Mouse (Mus musculus) erythroblast, adult 5-6 weeks (primary cell): ENCODE results near the gene Crygc. TPM values are rescaled to one million over a fixed set of nuclear protein-coding genes. Genes with fewer than 3 reads are reported as not detected.

ENCODE experiments used
- ATAC-seq: replicated peaks from 2 replicates; pipeline ENCODE4 v1.8.0; 2016; ENCODE audit warnings: moderate number of reproducible peaks, mild to moderate bottlenecking, moderate TSS enrichment, inconsistent platforms; ENCODE audit not compliant: poor library complexity, low FRiP score, severe bottlenecking
- total RNA-seq, 2 experiments: library from RNA; stranded (forward) in 1 of 2; stranded (reverse) in 1 of 2; fragments of 150-400 nt in 1 of 2; fragments of 200-764, 138-1000 nt in 1 of 2; gene quantifications; 2 replicates each; pipeline versions ENCODE4 v1.2.3 to v1.2.4; 2015 to 2017; ENCODE audit warnings: low replicate concordance in 2 of 2

The Crygc gene
- not detected in 2 replicates for total RNA-seq (2015; ENCODE audit: low replicate concordance)
- not detected in 2 replicates for total RNA-seq (2017; ENCODE audit: low replicate concordance)

DNA sequence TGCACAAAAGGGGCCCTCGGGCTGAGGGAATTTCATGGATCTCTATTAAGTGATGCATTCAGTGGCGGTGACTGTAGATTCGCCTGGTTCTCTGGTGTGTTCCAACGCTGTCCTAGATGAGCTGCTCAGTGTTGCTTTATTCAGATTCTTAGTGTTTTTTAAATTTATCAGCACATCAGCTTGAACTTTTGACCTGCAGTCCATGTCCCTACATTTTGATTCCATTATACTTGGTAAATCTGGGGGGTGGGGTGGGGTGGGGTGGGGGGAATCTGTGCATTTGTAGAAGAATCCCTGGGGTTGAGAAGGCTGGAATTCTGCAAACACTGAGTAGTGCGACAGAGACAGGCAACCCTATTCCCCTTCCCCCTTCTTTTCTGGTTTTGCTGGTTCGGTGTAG lies at the start of gene Crygc:
TSS of gene Crygc (minus strand) at position 101 of the 400 bp plus-strand sequence.
- ATAC-seq = no peak

DNA sequence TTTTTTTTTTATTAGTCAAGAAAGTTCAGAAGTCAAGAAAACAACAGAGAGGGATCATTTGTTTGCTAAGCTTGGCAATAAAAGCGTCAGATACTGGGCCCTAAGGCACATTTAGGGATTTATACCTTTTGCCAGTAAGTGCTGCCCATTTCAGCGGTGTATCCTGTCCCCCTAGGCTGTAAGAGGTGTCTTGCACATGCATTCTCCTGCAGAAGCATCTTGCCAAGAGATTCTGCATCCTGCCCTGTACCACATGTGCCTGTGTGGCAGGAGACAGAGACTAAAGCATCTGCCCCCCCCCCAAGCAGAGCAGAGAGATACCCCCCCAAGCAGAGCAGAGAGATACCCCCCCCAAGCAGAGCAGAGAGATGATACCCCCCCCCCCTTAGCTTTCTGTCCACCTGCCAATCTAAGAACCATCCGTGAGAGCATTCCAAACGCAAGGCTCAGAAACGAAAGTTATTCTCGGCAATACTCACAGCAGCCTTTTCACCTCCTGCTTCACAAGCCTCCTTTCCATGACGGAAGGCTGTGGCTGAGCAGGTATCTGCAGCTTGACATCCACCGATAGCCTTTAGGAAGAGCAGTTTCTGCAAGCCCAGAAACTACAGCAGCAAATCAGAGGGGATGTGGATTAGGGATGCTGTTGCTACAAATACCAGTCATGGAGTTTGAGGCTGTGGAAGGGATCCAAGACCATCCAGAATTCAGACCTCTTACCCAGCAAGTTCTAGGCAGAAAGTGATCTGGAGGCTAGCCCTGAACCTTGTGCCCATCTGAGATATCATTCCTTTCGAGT lies 49.3 kb upstream of the Crygc start, which contains the start of gene D630023F18Rik:
TSS of gene D630023F18Rik (minus strand) at position 641 of the 799 bp plus-strand sequence.
- no peak for ATAC-seq

DNA sequence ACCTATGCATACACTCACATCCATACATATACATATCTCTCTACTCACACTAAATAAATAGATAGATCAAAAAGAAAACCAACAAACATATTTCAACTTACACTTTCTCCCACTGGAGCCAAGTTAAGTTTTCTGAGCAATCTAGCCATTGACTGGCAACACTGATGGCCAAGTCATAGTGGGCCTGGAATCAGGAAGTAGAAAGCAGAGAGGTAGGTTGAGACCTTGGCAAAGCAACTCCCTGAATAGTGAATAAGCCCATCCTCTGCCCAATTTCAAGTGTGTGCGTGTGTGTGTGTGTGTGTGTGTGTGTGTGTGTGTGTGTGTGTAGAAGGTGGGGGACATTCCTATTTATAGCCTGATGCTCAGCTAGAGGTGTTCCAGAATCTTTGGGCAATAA lies 45.9 kb upstream of the Crygc start, which contains the start of gene Gm28845:
TSS of gene Gm28845 (minus strand) at position 121 of the 400 bp plus-strand sequence.
- ATAC-seq = no peak

DNA sequence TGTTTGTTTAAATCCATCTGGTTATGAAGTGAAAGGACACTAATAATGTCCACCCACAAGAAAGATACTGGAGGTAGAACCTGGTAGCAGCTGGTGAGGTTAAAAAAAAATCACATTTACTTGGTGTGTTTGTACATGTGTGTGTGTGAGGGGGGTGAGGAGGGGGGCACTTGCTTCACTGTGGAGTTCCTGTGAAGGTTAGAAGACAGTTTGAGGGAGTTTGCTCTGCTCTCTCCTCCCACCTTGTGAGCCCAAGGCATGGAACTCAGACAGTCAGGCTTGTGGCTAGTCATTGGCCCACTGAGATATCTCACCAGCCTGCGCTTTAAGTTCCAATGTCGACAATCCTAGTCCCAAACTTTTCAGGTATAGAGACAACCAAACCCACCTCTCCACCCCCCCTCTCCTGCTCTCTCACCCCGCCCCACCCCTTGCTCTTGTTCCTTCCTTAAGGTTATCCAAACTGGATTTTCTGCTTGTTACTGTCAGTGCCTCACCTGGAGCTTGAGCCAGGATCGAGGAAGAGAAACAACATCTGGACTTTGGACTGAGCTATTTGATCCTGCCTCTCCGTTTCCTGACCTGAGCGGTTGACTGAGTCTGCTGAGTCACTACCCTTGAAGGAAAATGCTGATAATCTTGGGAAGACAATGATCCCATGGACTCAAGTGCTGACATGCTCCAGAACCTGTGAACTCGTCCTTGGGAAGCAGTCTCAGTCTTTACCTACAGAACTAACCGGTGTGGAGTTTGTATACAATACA lies 44.8 kb upstream of the Crygc start:
- ATAC-seq = no peak

- no peak for ATAC-seq
These were observed 40.2 kb upstream of the Crygc start for GRCm38 (mm10) chr1:65113536-65114172.

DNA sequence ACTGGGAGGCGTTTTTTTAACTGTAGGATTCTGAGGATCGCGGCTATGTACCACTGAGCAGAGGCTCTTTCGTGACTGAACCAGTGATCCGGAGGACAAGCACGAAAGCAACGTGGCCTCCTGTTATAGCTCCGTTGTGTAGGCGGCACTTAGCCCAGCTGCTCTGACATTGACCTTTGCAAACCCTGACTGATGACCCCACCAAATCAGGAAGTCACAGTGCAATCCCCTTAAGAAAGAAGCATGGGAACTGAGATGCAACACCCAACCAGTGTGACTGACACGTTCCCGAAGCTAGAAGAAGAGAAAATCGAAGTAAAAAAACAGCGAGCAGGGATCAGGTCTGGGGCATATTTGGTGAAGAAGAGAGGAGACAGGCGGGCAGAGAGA lies 39.3 kb upstream of the Crygc start:
- no peak for ATAC-seq

GRCm38 (mm10) chr1:65112031-65112806 lies 38.7 kb upstream of the Crygc start:
- peak; percentile 70; the same call in 1 of the 2 replicates for ATAC-seq

- ATAC-seq = no peak
These were observed 36.4 kb upstream of the Crygc start for GRCm38 (mm10) chr1:65109756-65110435.

- no peak for ATAC-seq
These were observed 35.7 kb upstream of the Crygc start for GRCm38 (mm10) chr1:65109196-65109595.

- no peak for ATAC-seq
These were observed 34.3 kb upstream of the Crygc start for GRCm38 (mm10) chr1:65107654-65108279.

DNA sequence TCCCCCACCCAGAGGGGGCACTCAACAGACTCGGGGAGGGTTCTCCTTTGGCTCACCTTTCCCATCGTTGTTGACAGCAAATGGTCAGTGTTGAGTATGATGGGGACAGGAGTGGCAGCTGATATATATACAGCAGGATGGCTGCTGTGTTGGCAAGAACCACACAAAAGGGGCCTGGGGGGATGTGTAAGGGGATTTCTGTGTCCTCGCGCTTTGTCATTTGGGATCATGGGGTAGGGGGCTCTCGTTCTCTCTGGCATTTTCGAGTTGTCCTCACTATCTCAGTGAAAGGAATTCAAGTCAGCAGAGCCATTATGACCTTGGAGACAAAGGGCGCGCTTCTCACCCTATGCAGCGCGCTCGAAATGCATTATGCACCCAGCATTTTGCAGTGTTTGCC lies 29.8 kb upstream of the Crygc start, which contains the start of gene Cryga:
TSS of gene Cryga (minus strand) at position 101 of the 400 bp plus-strand sequence.
- ATAC-seq = no peak

DNA sequence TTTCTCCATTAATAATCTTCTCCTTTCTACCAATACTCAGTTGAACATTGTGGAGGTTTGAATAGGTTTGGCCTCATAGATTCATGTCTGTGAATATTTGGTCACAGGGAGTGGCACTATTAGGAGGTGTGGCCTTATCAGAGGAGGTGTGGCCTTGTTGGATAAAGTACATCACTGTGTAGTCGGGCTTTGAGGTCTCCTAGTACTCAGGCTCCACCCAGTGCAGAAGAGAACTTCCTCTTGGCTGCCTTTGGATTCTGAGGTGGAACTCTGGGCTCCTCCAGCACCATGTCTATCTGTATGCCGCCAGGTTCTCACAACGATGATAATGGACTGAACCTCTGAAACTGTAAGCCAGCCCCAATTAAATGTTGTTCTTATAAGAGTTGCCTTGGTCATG lies 23.5 kb upstream of the Crygc start:
- ATAC-seq = no peak

DNA sequence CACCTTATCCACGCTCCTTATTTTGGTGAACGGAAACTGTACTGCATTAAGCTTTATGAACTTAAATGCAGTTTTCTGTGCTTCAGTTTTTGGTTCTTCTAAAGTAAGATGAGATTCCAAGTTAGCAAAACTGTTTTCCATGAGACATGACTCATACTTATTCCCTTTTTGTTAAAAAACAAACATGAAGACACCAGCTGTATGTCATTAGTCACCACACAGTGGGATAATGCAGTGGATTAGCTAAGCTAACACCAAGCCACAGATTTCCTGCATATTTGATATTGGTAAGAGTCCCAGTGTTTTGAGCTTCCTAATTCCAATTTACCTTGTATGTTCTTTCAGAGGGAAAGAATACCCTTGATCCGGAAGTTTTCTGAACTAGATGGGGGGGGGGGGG lies 18.1 kb upstream of the Crygc start:
- no peak for ATAC-seq

DNA sequence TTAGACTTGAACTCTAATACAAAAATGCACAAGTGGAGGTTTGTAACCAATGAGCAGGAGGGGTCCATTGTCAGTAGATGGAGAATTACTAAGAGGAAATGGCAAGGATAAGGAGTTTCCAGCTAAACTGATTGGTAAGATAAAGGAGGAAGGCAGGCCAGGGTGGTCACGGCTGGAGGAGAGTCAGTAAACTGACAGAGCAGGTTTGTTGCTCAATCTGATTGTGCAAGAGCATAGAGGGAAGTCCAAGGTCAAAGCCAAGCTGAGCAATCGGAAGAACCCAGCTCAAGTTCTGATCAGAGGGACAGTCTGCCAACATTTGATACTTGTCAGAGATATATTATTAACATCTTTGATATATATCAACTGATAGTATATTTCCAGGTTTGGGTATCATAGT lies 16.9 kb upstream of the Crygc start:
- no peak for ATAC-seq

GRCm38 (mm10) chr1:65088567-65089356 lies 15.3 kb upstream of the Crygc start:
- no peak for ATAC-seq

DNA sequence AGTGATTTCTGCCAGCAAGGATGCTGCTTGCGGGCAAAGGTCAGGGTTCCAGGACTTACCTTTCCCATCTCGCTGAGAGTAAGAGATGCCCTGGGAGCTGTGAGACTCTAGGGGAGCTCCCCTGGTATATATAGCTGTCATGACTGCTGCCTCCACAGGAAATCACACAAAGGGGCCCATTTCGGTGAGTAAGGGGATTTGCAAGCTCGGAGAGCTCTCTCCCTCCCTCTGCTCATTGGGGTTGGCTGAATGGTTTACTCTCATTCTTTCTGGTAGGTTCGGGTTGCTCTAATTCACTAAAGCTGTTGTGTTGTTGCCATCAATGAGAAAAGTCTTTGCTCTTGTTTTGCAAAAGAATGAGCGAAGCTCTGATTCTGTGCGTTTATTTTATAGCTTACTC lies 8.7 kb upstream of the Crygc start, which contains the start of gene Crygb:
TSS of gene Crygb (minus strand) at position 101 of the 400 bp plus-strand sequence.
- no peak for ATAC-seq

DNA sequence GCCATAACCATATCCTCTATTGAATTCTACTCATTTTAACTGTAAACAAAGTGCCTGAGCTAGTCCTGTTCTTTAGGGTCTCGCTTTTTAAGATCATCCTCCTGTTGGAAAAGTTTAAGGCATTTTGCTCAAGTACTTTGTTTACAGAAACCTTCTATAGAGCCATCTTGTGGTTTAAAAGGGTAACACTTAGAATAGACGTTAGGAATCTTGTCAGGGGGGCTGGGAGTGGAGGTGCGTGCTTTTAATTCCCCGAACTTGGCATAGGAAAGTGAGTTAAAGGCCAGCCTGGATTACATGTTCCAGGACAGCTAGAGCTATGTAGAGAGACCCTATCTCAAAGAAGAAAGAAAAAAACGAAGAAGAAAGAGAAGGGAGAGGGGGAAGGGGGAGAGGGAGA lies 2.1 kb upstream of the Crygc start:
- ATAC-seq = no peak

DNA sequence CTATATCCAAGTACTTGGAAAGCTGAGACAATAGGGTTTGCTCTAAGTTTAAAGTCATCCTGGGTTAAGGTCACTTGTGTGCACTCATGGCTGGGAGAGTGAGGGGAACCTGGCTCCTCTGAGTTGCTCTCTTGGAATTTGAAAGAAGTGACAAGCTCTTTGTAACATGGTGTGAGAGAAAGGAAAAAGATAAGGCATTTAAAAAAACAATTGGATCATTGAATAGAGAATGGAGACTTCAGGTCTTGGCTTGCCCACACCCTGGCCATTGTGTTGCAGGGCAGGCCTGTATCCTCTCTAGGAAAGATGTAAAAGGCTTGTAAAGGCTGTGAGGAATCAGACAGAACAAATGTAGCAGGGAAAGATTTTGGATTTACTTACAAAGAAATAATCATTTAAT lies 5.6 kb downstream of the Crygc start:
- ATAC-seq = no peak
